Mouse (Mus musculus) liver, embryonic 14.5 days (tissue): ENCODE measurements around the gene Rasgef1b.

ENCODE experiments used
- CTCF ChIP-seq: IDR thresholded peaks from 2 replicates; pipeline ENCODE4 v1.5.1; 2016; ENCODE audit warnings: antibody characterized with exemption, low read depth, control low read depth
- EP300 ChIP-seq: IDR thresholded peaks from 2 replicates; pipeline ENCODE4 v1.6.1; 2016; ENCODE audit warnings: antibody characterized with exemption, low read depth

DNA sequence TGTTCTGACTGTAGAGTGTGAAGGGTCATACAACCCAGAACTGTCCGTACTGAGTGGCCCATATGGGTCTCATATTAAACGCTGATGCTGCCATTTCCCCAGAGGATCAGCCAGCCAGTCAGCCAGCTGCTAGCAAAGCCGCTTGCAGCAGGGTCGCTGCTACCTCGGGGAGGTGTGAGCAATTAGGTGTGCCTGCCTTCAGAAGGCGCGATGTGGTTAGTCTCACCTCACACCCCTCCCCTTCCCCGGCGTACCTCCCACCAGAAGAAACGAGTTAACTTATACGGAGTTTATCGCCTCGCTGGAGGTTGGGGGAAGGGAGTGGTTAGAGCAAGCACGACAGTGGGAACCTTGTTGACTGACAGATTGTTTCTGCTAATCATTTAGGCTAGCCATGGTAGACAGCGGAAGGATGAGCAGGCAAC is 826 bp downstream of the Rasgef1b start:
- no peak for TF ChIP-seq CTCF
- TF ChIP-seq EP300: no peak
